Mouse (Mus musculus) right cerebral cortex, postnatal 4 days (tissue): ENCODE results near the gene Exph5.

Experiments
- DNase-seq: peaks from one replicate; pipeline ENCODE4 v3.0.0-alpha.2; 2022

Exph5 gene

DNA sequence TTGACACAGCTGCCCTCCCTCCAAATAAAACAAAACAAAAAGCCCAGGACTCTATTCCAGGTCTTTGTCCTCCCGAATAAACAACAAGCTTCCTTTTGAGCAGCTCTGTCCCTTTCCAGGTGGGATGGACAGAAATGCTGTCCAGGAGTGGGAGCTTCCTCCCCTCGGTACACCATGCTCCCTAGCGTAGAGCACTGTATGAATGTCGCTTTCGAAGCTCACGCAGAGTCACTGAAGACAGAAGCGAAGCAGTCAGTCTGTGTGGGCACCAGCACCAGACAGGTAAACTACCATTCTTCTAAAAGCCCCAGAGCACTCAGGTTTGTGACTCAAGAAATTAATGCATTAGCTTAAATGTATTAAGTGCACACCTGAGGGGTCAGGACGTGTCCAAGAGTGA is 20.2 kb downstream of the Exph5 start:
- DNase-seq, result no peak

DNA sequence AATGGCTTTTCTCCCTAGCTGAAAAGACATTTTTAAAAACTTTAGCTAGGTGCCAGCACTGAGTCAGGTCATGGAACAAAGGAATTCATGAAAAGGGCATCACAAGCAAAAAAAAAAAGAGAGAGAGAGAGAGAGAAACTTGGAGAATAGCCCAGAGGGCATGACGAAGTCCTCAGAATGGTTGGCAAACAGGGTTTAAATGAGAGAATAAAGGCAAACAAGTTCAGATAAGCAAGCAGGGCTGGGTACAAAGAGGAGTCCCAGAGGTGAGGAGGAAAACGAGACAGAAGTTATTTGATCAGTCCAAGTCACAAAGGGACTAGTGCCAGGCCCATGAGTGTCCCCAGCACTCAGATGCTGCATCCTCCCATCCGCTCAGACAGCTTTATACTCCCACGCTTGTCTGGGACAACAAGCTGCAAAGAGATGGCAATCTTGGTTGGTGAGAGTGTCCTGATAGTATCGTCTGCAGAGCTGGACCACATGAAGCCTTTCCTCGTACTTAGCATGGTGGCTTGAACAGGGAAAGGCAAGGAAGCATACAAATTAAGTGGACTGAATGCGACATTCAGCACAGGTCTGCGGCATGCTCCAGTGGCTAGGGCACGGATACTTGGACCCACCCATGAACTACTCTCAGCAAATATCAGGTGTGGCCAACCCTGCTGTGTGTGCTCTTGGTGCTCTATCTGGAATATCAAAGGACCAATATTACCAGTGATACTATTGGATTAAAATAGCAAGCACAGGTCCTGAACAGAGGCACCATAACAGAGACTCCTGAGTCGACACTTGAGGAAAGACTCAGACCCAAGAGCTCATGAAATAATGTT is 22.2 kb downstream of the Exph5 start:
- no peak for DNase-seq

DNA sequence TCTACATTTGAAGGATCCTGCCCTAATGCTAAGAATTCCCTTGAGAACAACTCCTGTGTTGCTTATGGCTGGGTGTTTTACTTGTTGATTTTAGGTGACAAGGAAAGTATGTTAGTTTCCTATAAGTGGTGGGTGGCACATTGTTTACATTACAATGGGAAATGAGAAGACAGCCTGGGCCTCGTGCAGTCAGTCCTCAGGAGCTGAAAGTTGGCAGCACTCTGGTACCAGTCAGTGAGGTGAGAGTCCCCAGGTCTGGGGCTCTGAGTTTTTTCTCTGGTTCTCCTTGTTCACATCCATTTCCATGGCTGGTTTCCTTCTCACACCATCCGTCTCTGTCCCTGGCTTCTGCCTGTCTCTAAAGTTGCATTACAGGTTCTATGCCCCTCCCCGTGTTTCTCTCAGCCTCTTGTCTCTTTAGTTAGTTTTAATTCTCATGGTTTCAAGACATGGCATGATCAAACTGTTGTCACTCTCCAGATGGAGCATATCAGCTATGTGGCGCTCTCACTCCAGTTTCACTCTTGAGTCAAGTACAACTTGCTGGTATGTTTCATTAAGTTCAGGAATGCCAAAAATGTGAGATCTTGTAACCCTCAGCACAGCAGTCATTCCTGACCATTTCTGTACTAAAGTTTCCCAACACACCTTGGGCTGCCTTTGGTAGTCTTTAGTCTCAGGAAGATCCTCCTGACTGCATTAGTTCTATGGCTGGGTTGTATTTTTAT is 24.1 kb downstream of the Exph5 start:
- DNase-seq, result no peak

DNA sequence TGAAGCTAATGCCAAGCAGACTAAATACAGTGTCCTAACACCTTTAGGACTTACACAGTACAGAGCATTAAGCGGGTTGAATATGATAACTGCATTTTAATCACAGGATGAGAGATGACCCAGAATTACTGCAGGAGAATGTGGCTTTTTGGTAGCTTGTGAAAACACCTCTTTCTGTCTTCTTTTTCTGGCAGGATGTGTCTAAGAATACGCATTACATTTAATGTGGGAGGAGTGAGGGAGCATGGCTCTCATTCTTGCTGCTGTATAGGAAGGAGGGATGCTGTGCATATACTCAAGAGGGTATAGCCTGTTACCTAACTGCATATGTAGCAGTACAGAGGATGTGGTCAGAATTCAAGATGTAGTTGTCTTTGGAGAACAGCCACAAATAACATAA is 26.7 kb downstream of the Exph5 start:
- no peak for DNase-seq

DNA sequence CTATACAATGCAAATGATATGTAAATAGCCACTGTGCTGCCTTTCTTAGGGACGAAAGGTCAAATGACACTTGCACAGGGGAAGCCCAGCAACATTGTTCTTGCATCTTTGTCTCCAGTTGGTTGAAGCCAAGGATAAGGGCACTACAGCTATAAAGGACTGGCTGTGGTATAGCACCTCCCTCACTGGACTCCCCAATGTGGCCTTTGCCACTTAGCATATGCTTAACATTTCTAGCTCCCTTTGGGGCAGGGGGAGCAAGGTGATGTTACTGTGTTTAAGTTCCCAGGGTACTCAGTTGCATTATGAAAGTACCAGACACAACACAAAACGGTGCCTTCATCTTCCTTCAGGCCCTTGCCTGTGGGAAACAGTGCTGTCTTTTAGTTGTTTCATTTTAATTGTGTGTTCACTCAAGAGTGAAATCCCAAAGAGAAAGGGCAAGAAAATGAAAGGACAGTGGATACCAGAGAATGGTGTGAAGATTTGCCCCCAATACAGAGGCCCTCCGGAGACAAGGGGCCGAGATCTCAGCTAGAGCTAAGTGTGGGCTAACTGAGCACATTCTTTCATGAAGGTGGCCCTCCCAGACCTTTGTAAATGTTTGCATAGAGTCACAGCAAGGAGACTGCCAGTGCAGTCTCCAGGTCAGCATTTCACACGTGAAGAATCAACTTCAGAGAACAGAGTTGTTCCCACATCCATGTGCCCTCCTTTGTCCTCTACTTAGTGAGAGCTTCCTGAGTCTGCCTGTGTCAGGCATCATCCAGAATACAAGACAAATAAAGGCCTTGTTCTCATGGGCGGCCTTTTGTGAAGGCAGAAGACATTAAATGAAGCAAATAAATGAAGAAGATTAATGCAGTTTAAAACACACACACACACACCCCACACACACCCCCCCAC is 28.1 kb downstream of the Exph5 start:
- no peak for DNase-seq

DNA sequence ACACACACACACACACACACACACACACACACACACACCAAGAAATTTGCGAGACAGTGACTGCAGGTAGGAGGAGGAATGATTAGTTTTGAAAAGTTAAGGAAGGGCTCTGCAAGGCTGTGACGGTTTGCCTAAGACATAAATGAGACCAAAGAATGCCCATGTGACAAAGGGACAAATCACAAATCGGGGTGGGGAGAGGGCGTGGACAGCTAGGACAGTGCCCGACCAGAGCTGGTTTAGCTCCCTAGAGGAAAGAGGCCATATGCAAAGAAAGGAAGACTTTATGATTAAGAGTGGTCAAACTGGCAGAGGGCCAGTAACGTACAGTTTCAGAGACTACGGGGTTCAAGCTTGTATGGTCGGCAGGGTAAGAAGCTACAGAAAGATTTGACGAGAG is 28.8 kb downstream of the Exph5 start:
- no peak for DNase-seq

DNA sequence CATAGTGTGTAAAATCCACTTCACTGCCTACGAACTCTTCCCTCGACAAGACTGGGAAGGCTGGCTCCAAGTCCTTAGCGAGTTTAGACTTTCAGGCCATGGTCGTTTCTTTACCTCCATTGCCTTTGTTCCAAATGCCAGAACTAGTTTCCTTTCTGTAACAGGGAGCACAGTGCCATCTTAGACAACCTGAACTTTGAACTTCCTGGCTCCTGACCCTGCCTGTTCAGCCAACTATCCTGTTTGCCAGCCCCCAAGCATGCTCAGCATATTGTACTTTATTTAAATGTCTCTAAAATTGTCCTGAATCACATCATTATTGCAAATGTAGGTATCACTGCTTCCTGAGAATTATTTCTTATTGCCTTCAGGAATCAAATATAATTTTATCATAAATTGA is 32.0 kb downstream of the Exph5 start:
- DNase-seq, result no peak

DNA sequence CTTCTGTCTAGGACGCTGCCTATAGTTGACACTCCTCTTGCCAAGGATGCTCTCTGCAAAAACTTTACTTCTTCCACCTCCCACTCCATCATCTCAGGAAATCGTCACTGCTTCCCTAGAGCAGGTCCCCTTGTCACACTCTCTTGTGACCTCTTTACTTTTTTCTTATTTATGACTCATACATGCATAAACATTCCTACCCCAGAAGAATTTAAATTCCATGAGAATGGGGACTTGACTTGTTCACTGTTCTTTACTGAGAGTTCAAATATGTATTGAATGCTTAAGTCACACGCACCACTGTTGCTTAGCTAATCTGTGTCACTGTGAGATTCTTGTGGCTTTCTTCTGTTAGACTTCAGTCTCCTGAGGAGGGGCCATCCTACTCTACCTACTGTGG is 33.7 kb downstream of the Exph5 start:
- no peak for DNase-seq

DNA sequence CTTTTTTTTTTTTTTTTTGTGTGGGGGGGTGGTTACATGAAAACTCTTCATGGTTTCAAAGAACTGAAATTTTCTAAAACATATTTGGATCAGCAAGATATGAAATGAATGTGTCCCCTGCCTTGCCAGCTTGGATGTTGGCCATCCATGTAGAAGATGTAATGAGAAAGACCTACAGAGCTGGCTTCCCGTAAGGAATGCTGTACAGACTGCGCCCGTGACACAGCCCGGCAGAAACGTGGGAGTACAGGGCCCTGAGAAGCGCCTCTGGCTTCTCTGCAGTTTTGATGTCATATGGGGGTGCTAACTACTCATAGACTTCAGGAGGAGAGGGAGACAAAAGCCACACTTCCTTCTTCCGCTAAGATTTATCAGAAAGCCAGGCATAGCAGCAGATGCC is 38.1 kb downstream of the Exph5 start:
- DNase-seq, result no peak

DNA sequence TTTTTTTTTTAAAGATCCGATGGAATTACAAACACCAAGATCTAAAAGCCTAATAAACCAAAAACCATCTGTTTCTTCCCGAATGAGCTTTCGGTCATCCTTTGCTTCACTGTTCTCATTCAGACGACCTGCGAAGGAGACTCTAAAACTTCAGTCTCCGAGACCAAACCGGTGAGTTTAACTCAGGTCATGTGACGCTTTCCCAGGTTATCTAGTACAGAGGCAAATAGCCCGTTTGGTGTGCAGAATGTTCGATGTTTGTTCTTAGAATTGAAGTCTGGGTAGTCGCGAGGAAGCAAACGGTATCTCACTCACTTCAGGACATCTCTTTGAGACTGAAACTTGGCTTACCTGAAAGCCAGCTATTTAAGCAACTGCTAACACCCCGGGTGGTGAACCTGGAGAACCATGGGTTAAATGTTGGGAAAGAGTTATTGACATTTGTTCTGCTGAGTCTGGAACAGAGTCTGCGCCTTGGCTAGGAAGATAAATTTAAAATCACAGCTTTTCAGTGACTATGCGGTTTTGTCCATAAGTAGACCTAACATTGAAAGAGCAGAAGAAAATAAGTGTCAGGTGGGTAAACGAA is 39.0 kb downstream of the Exph5 start:
- no peak for DNase-seq

DNA sequence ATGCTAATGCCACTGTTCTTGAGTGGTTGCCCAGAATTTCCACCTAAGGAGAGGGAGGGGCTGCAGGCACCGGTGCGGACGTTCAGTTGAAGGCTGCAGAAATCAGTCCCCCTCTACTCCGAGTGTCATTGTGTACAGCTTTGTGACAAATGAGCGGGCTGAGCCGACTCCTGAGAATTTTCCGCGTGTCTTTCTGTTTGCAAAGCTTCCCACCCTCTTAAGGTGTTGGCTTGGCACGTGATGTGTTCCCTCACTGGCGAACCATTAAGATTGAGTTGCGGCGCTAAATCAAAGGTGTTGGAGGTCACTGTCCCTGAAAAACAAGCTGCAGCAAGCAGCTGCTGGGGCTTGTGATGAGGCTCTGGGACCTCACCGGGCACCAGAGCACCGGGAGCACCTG is 39.5 kb downstream of the Exph5 start:
- DNase-seq, result no peak

DNA sequence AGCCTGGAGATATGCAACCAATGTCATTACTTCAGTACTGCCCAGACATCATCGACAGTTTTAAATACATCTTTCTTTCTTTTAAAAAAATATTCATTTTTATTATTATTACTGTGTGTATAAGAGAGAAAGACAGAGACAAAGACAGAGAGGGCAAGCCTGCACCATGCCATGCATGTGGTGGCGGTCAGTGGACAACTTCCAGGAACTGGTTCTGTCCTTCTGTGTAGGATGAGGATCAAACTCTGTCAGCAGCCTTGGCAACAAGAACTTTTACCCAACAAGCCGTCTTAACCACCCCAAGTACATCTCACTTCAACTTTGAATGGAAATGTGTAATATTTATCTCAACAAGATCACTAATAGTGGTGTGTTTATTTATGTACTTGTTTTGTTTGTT is 40.5 kb downstream of the Exph5 start:
- DNase-seq, result no peak

DNA sequence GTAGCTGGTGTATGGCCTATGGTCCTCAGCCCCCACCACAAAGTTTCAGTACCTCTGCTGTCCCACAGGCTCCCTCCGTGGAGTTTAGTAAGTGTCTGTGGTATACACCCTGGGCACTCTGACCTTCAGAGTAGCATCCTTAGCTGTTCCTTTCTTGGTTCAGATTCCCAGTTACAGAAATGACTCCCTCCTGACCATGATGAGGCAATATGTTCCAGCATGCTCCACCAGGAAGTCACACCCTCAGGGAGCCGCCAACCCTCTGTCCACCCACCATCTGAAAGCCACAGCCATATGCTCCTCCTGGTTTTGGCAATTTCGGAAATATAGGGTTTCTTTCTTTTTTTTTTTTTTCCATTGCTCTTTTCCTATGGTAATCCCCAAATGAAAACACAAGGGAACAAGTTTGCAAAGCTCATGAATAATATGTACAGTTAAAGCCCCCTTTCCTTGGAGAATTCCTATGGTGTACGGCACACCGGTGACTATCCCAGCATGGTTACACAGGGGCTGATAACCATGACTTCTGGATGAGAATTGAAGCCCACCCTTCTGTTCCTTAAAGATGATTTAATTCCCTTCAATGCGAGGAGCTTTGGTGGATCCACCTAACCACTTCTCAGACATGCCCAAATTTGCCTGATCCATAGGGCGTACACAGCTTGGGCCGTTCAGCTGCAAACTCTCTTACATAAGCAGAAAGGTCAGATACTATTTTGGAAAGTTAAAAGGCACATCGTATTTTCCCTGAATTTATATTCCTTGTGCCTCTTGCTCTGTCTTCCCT is 43.4 kb downstream of the Exph5 start:
- no peak for DNase-seq

DNA sequence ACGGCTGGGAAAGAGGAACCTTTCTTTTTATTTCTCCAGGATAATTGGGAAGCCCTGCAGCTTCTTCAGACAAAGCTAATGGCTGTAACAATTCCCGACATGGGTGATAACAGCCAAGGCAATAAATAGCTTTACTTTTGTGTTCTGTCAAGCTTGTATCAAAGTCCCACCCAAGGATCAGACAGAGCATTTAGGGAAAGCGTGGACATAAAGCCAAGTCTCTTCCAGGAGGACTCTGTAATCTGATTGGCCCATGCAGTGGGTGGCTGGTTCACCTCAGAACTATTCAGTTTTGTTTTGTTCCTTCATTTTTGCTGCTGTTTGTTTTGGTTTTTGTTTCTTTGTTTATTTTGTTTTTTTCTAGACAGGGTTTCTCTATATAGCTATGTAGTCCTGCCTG is 44.3 kb downstream of the Exph5 start:
- DNase-seq, result no peak

DNA sequence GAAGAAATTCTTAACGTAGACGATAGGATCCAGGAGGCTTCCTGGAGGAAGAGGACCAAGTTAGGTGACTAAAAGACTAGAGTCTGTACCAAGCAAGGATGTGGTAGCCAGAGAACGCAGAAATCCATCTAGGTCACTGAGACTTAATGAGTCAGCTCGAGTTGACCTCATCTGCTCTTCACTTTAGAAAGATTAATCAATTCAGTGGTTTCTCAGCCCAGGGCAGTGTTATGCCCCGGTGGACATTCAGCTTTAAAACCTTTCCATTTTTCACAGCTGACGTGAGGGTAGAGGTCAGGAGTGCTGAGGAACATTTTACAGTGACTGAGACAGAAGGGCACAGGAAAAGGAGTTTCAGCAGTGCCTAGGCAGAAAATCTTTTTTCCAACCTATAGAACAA is 44.9 kb downstream of the Exph5 start:
- DNase-seq, result no peak

DNA sequence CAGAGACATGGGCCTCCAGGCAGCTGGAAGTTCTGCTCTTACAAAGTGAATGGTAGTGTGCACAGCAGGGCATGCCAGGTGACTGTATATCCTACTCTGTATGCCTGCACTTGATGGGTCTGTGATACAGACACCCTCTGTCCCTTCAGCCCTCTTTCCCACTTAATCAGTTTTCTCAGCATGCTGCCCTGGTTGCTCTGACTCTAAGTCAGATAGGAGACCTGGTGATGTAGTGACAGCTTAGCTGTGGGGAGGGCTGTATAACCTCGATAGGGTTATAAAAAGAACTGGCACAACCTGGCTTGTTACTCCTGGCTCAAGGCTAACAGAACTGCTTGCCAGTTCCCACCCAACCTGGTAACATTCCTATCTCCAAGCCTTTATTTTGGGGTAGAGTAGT is 47.7 kb downstream of the Exph5 start:
- DNase-seq, result no peak

DNA sequence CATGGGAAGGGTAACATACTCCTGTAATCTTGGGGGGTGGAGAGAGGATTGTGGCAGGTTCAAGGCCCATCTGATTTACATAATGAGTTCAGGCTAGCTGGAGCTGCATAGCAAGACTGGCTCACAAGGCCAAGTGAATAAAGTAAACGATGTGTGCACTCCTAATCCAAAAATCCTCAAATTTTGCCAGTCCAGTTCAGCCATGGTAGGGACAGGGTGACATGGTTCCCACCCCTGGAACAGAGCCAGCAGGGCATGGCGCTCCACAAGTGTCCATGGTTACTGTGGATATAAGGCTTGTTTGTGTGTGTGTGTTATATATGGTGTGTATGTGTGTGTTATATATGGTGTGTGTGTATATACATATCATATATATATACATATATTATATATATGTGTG is 48.9 kb downstream of the Exph5 start:
- DNase-seq, result no peak

DNA sequence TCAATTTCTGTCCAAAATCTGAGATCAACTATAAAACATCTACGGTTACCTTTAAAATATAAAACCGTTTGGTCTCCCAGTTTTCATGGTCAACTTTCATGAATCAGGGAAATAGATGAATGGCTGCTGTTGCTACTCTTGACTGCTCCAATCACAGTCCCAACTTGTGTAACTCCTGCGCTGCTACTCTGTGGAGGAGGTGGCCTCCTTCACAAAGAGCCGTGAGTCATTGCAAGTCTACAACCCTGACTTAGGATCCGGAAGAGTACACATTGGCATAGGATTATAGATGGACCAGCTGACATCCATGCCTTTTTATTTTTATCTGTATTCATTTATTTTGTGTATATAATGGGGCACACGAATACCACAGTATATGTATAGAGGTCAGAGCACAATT is 50.4 kb downstream of the Exph5 start:
- no peak for DNase-seq

DNA sequence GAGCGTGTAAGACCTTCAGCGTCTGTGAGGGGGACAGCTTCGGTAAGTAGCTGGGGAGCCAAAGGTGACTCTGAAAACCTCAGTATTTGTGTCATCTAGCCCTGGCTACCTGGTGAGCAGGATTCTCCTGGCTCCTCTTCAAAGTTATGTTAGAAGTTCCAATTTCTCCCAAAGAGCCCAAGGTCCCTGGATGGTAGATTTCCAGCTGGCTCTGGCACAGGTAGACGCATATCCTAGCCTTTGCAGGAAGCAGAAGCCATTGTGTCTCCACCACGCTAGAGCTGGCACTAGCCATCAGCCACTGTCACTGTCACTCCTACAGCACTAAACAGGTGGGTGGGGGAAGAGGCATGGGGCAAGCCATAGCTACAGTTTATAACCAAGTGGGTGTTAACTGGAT is 51.7 kb downstream of the Exph5 start:
- DNase-seq, result no peak

DNA sequence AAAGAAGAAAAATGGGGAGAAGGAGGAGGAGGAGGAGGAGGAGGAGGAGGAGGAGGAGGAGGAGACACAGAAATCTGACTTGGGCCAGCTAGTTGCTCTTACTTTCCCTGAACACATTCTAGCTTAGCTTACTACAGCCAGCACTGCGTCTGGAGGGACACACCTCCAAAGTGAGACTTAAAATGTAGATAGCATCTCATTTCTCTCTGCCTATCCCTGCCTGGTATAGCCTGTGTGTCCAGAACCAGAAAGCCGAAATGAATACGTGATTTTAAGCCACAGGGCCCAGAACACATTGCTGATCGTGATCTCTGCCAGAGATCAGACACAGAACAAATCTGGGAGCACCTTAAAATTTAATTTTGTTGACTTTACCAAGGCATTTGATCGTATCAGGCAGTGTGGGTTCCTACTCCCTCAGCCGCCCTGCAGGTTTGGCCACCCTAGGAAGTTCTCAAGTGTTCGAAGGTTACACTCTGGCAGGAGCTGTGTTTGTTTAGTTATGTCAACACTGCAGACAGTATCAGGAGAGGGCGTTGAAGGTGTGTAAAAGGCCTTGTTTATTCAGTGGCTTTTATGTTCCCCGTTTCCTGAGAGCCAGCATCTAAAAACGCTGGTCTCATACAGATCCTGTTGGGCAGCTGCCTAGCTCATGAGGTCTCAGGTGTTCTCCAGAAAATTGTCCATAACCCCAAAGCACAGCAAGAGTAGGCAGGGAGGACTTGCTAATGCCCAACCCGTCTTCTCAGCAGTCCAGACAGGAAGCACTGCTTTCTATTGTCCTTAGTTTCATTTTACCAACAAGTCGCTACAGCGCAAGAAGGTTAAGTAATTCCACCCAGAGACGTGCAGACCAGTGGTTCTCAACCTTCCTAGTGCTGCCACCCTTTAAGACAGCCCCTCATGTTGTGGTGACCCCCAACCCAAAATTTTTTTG is 55.0 kb downstream of the Exph5 start:
- no peak for DNase-seq

DNA sequence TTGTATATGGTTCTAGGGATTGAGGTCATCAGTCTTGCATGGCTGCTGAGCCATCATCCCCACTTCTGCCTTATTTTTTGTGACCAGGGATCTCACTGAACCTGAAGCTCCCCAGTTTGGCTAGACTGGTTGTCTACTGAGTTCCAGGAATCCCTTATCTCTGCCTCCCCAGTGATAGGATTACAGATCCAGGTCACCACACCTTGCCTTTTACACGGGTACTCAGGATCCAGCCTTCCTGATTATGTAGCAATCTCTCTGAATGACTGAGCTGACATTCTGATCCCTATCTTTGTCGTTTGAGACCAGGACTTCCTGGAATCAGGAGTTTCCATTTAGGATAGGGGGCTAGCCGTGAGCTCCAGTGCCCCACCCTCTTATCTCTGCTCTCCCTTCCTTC is 69.9 kb downstream of the Exph5 start:
- no peak for DNase-seq
